Mouse (Mus musculus) kidney, postnatal 0 days (tissue): ENCODE results near the gene Bdkrb1. TPM values are rescaled to one million over a fixed set of nuclear protein-coding genes. Genes with fewer than 3 reads are reported as not detected.
A peak's percentile ranks its signal among the peaks of the same experiment; 100 is the strongest.

Experiments used
- ATAC-seq: fragments of 200-750 bp; cut with Nextera tagmentation; replicated peaks from 2 replicates; pipeline ENCODE4 v1.8.0; 2017; ENCODE audit warnings: low read depth, moderate number of reproducible peaks, moderate TSS enrichment, moderate library complexity; ENCODE audit not compliant: low FRiP score
- DNase-seq: peaks from one replicate; pipeline ENCODE4 v3.0.0-alpha.2; 2016; ENCODE audit warnings: low spot score
- H3K27ac ChIP-seq: fragments of 300-500 bp; sonication (generic); 2 replicates; pipeline ENCODE4 v1.5.1; 2014; ENCODE audit warnings: mild to moderate bottlenecking
- H3K27me3 ChIP-seq: fragments of 300-500 bp; sonication (generic); 2 replicates; pipeline ENCODE4 v1.6.1; 2014; ENCODE audit warnings: low read length, mixed read lengths; ENCODE audit not compliant: insufficient read depth
- H3K36me3 ChIP-seq: fragments of 300-500 bp; sonication (generic); 2 replicates; pipeline ENCODE4 v1.6.1; 2014; ENCODE audit warnings: low read length, mixed read lengths; ENCODE audit not compliant: insufficient read depth
- H3K4me1 ChIP-seq: fragments of 300-500 bp; sonication (generic); replicated peaks from 2 replicates; pipeline ENCODE4 v1.6.1; 2014; ENCODE audit warnings: antibody characterized with exemption, low read length, mixed read lengths; ENCODE audit not compliant: insufficient read depth
- H3K4me2 ChIP-seq: fragments of 300-500 bp; sonication (generic); 2 replicates; pipeline ENCODE4 v1.6.1; 2014; ENCODE audit warnings: mild to moderate bottlenecking, low read length, moderate library complexity, mixed read lengths
- H3K4me3 ChIP-seq: fragments of 300-500 bp; sonication (generic); replicated peaks from 2 replicates; pipeline ENCODE4 v1.5.1; 2014; ENCODE audit warnings: low read depth, low read length
- H3K9ac ChIP-seq: fragments of 300-500 bp; sonication (generic); 2 replicates; pipeline ENCODE4 v1.6.1; 2014; ENCODE audit warnings: low read depth, low read length
- H3K9me3 ChIP-seq: fragments of 300-500 bp; sonication (generic); replicated peaks from 2 replicates; pipeline ENCODE4 v1.6.1; 2016; ENCODE audit warnings: low read length, inconsistent platforms, mixed read lengths
- CTCF ChIP-seq: IDR thresholded peaks from 2 replicates; pipeline ENCODE4 v1.5.1; 2016; ENCODE audit warnings: antibody characterized with exemption, low read depth, mild to moderate bottlenecking, moderate library complexity
- WGBS: fragments of 180-500 bp; shearing (Covaris S2); extraction: QIAGEN DNeasy Blood & Tissue Kit; methylation state at CpG from one replicate; pipeline ENCODE4 v1.1.7; 2014; 5-methylcytosine and 5-hydroxymethylcytosine counted together
- polyA plus RNA-seq: library from polyadenylated mRNA; unstranded; fragments of >200 nt; fragmentation: Nextera tagmentation; extraction: Ambion mirVana; gene quantifications from 2 replicates; pipeline ENCODE4 v1.2.1, GENCODE M21; 2015

Gene Bdkrb1
- polyA plus RNA-seq, 1 experiment from 2014 or later, result 0.11 TPM

- Histone ChIP-seq H3K4me1 (peaks cover 24% of the 10 kb centered on the region), H3K9ac (0 out of 2 replicates have a peak overlapping the region, but pooled peaks have one; percentile 35), H3K4me3 (peak overlapping the region; percentile 28; the same call in 1 of the 2 replicates), H3K36me3 (no peaks in the 10 kb centered on the region), H3K9me3 (no peaks in the 10 kb centered on the region), H3K27me3 (peaks cover 10% of the 10 kb centered on the region; the same call in 1 of the 2 replicates), H3K27ac (no peak overlapping the region), H3K4me2 (peak overlapping the region; percentile 66)
- ATAC-seq (no peak), DNase-seq (no peak)
- TF ChIP-seq CTCF, result no peak
- 30% methylated on average over 8 of the region's 8 CpGs for WGBS
Measured at GRCm38 (mm10) chr12:105562056-105562820, 40.6 kb upstream of the Bdkrb1 start.

DNA sequence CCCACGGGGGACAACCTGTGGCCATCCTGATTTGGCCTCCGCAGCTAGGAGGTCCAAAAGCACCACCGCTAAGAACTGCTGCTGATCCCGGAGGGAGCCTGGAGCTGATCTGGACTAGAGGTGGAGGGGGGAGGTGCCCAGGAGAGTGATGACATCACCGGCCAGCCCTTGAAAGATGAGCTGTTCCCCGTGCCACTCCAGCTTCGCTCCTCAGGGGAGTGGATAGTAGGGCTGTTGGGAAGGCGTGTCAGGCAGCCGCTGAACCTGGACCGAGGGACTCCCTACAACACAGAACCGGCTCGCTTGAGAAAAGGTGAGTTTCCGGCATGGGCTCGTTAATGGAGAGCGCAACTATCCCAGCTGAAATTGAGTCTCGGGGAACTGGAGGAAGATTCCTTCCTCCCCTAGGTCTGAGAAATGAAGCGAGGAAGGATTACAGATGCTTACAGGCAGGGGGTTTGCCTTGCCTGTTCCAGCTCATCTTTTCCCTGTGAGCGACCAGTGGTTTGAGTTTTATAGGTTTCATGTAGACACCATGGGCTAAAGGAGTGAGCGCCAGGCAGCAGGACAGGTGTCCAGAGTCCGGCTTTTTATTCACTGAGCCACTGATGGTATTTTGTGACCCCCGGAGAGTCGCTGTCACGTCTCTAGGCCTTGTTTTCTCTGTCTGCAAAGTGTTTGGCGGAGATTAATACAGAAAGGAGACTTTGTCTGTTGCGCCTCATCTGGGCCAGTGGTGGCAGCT is 39.8 kb upstream of the Bdkrb1 start, which contains the start of gene Bdkrb2:
Gene Bdkrb2 (plus strand): TSS at position 291 of the 745 bp plus-strand sequence.
- Histone ChIP-seq H3K36me3 (no peaks in the 10 kb centered on the region), H3K9me3 (no peaks in the 10 kb centered on the region), H3K27ac (no peak within 1 kb of the TSS), H3K9ac (0 out of 2 replicates have a peak within 1 kb of the TSS, but pooled peaks have one; percentile 35), H3K27me3 (peaks cover 10% of the 10 kb centered on the region; the same call in 1 of the 2 replicates), H3K4me3 (peak within 1 kb of the TSS; percentile 28), H3K4me2 (peak within 1 kb of the TSS; percentile 66), H3K4me1 (peaks cover 24% of the 10 kb centered on the region)
- 6% methylated on average over 25 of the region's 25 CpGs for WGBS
- DNase-seq, result peak; percentile 83
- ATAC-seq, result peak; percentile 78
- no peak for TF ChIP-seq CTCF

DNA sequence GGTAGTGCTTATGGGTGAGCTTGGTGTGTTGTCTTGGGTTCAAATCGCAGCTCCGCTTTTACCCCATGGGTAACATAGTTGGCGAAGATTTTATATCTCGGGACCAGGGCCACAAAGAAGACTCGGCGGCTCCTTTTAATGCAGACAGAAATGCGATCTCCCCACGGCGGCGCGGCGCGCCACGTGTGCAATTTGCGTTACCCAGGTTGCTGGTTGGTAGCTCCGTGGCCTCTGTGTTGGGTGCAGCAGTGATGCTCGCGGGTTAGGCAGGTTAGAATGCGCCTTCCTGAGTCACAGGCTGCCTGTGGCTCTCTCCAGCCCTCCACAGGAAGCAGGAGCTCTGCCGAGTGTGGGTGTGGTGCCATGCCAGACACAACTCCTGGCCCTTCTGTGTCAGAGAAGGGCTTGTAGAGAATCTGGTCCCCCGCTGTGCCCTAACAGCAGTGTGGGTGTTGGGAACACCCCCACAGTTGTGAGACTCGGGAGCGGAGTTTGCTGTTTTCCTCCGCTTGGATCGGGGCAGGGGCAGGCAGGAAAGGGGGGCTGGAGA is 39.1 kb upstream of the Bdkrb1 start:
- no peak overlapping the region for H3K27ac ChIP-seq
- H3K27me3 ChIP-seq, result peaks cover 10% of the 10 kb centered on the region; the same call in 1 of the 2 replicates
- 9% methylated on average over 25 of the region's 25 CpGs for WGBS
- H3K4me3 ChIP-seq, result peak overlapping the region; percentile 28
- peaks cover 24% of the 10 kb centered on the region for H3K4me1 ChIP-seq
- H3K4me2 ChIP-seq, result peak overlapping the region; percentile 66
- DNase-seq, result no peak
- no peak for TF ChIP-seq CTCF
- no peak for ATAC-seq
- no peaks in the 10 kb centered on the region for H3K36me3 ChIP-seq
- 0 out of 2 replicates have a peak overlapping the region, but pooled peaks have one; percentile 28 for H3K9ac ChIP-seq
- H3K9me3 ChIP-seq, result no peaks in the 10 kb centered on the region

- Histone ChIP-seq H3K4me2 (no peak overlapping the region), H3K4me1 (peaks cover 24% of the 10 kb centered on the region), H3K27ac (no peak overlapping the region), H3K9me3 (no peaks in the 10 kb centered on the region), H3K27me3 (peaks cover 10% of the 10 kb centered on the region; the same call in 1 of the 2 replicates), H3K9ac (no peak overlapping the region), H3K36me3 (no peaks in the 10 kb centered on the region), H3K4me3 (no peak overlapping the region)
- no peak for TF ChIP-seq CTCF
- no peak for DNase-seq
- WGBS, result 72% methylated on average over 5 of the region's 5 CpGs
- no peak for ATAC-seq
Measured at GRCm38 (mm10) chr12:105565221-105565620, 37.7 kb upstream of the Bdkrb1 start.

DNA sequence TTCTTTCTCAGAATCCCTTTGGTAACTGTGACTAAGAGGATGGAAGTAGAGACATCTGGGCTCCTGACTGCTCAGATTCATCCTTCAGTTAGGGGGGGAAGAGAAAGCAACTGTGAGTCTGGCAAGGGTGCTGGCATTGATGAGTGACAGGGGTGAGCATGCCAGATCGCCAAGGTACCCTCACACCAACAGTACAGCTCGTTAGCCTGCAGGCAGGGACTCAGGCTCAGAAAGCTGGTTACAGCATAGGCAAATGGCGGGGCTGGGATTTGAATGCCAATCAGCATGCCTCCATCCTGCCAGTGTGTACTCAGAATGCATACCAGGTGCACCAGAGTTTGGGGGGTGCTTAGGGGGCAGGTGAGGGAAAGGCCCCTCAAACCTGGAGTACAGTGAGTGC is 31.0 kb upstream of the Bdkrb1 start:
- no peak for TF ChIP-seq CTCF
- H3K4me2 ChIP-seq, result no peak overlapping the region

DNA sequence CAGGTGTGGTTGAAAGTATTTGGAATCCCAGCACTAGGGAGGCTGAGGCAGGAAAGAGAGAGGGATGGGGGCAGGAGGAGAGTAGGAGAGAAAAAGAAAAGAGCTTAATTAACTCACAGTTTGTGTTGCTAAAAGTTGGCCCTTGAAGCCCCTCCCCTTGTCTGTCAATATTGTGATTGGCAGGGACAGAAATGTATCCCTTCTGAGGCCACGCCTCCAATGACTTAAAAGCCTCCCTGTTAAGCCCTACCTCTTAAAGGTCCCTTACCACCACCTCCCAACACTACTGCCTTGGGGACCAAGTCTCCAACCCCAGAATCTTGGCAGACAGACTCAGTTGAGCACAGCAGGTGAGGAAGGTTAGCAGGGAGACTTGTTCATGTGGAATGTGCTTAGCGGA is 30.3 kb upstream of the Bdkrb1 start:
- Histone ChIP-seq H3K27ac (no peak overlapping the region), H3K36me3 (no peaks in the 10 kb centered on the region), H3K9ac (no peak overlapping the region), H3K4me3 (no peak overlapping the region), H3K9me3 (no peaks in the 10 kb centered on the region), H3K4me2 (no peak overlapping the region), H3K4me1 (no peaks in the 10 kb centered on the region), H3K27me3 (no peaks in the 10 kb centered on the region)
- DNase-seq, result no peak
- WGBS, result 88% methylated on average over 2 of the region's 2 CpGs
- TF ChIP-seq CTCF, result no peak
- ATAC-seq, result no peak

More for the DNA sequence above, 31.0 kb upstream of the Bdkrb1 start:
- H3K27me3 ChIP-seq, result no peaks in the 10 kb centered on the region
- H3K36me3 ChIP-seq, result no peaks in the 10 kb centered on the region
- no peak overlapping the region for H3K9ac ChIP-seq
- 85% methylated on average over 3 of the region's 3 CpGs for WGBS
- ATAC-seq, result no peak
- H3K27ac ChIP-seq, result no peak overlapping the region
- DNase-seq, result no peak
- no peak overlapping the region for H3K4me3 ChIP-seq
- no peaks in the 10 kb centered on the region for H3K9me3 ChIP-seq
- no peaks in the 10 kb centered on the region for H3K4me1 ChIP-seq
